Mouse (Mus musculus): ENCODE measurements at regions not wholly inside any gene's neighbourhood (a gene's known extent, or its start where the extent isn't known, plus 50 kb on each side); places are given as distances from the start of the nearest gene placed in this dataset.
A peak's percentile ranks its signal among the peaks of the same experiment; 100 is the strongest.

DNA sequence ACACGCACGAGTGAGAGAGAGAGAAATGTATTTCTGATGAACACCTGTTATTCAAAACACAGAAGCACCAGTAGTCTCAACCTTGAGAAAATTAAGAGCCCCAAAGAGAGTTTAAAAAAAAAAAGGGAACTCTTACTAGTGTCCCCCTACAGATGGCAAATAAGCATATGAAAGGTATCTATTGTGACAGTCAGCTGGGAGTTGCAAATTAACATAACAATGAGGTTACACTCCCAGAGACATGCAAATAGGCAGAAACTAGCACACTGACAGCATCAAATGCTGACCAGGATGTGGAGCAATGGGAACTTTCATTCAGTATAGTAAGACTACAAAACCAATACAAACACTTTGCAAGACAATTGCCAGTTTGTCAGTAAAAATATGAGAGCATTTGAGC lies 619.1 kb upstream of the Zeb2 start:
- DNase-seq, result no peak

DNA sequence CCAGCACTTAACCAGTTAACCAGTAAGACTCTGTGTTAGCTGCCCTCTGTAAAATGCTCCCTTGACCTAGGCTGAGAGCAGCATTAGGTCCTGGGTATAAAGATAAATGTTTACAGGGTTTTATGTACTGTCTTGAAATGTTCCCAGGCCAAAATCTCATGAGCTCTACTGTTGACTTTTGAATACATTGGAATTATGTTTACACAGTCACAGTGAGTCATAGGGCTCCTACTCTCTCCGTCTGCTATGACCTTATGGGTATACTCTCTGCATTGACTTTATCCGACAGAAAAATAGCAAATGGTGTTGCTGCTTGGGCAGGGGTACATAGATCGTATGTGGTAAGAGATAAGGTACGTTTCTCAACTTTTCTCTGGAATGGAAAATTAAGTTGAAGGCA lies 596.8 kb upstream of the Zeb2 start:
- no peak for DNase-seq

DNA sequence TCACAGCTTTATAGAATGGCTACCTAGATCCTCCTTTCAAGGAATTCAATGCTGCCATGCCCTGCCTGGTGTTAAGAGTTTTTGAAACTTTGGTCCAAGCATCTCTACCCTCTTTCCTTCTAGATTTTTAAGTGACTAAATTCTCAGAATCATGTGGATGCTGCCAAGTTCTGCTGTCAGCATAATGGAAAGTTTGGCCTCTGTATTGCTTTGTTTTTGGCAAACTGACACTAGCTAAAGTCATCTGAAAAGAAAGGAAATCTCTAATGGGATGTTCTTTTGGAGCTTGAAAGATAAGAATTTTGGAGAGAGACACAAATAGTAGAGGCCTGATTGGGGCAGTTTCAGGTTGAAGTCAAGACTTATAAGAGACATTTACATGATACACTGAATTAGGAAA lies 589.8 kb upstream of the Zeb2 start:
- no peak for DNase-seq

- DNase-seq, result peak in 1 of 2 experiments; percentile 3
These were observed 585.3 kb upstream of the Zeb2 start for GRCm38 (mm10) chr2:45702511-45702910.

GRCm38 (mm10) chr2:45700578-45700977 lies 583.4 kb upstream of the Zeb2 start:
- DNase-seq, result no peak

DNA sequence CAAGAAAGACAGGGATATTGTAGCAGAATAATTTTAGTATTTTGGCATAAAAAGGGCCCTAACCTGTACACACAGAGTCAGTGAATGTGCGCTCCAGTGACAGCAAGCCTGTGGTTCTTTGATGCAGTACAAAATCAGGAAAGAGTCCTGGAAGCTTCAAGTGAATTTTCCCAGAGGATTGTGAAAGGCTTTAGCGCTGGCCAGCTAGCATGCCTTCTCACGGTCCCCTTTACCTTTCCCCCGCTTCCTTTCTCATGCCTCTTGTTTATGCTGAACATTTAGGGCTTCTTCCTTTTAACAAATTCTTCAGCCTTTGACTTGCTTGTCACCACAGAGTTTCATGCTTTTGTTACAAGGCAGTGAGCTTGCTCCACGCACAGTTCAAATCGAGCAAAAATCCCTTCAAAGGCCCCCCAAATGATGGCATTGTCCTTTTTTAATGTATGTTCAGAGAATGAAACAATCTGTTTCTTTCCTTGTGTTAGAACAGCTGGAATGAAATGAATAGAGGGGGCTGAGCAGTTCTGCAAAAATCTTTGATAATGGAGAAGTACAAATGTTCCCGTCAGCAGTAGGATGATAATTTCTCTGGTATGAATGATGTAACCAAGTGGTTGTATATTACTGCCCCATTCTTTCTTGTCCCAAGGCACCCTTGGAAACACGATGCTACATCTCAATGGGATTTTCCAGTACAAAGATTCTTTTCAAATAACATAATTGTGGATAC lies 576.3 kb upstream of the Zeb2 start:
- no peak for DNase-seq

DNA sequence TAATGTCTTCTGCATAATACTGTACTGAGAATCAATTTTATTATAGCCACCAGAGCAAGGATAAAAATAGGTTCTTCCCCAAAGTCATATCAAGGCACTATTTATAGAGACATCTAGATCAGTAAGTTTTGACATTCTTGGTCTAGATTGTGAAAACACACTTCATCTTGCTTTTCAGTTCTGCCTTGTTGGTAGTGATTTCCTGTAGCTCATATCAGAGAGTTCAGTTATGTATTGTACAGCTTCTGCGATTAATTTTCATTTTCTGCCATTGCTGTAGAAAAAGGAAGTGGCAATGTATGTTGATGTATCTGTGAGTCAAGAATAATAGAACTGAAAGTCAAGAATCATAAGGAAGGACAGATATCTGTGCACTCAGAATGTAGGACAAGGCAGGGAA lies 575.6 kb upstream of the Zeb2 start:
- no peak for DNase-seq

GRCm38 (mm10) chr2:45688996-45689395 lies 571.8 kb upstream of the Zeb2 start:
- no peak for DNase-seq

GRCm38 (mm10) chr2:45681251-45681650 lies 564.1 kb upstream of the Zeb2 start:
- no peak for DNase-seq

DNA sequence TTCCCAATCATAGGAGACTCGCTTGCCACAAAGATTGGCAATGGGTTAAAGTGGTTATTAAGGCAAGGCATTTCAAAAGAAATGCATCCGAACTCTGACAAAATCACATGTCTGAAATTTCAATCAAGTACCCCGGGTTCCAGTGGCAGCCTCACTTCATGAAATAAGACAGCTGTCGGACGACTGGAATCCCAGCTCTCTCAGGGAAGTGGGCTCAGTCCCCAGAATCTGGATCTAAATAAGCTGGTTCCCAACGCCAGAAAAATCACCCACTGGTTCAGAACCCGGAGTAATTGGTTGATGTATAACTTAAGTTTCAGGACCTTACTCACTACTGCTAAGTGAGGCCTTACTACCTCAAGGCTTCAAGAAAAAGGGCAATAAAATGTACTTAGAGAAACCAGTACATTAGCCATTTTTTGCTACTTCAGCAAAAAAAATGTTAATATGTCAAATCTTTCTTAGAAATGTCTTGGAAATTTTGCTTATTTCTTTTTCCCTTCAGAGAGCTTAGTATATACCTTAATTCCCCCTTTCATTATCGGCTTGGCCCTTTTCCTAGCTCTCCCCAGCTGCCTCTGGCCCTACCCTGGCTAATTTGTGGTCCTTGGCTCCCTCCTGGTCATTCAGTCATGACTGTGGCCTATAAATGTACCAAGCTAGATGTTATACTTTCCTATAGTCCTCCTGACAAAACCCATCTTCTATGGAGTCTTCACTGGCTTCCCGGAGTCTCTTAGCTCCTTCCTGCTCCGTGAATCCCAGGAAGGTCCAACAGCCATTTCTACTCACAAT lies 562.1 kb upstream of the Zeb2 start:
- peak in 1 of 2 experiments; percentile 9 for DNase-seq

GRCm38 (mm10) chr2:45678685-45679084 lies 561.5 kb upstream of the Zeb2 start:
- DNase-seq, result peak in 1 of 2 experiments; percentile 17

- DNase-seq, result no peak
These were observed 558.6 kb upstream of the Zeb2 start for GRCm38 (mm10) chr2:45675776-45676175.

DNA sequence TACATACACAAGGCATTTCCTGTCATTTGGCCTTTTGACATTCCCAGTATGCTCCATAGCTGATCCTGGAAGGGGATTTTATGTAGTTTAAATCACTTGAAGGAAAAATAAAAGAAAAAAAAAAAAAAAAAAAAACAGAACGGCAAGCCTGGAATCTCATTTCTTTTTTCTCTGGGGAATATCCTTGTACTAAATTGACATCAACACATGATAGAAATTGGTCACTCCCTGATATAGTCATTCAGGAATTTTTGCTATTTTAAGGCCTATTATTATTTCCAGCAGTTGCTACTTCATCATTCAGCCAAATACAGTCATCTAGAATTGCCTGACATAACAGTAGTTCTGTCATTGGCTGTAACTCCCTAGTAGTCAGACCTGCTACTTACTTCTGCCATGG lies 538.8 kb upstream of the Zeb2 start:
- no peak for DNase-seq

DNA sequence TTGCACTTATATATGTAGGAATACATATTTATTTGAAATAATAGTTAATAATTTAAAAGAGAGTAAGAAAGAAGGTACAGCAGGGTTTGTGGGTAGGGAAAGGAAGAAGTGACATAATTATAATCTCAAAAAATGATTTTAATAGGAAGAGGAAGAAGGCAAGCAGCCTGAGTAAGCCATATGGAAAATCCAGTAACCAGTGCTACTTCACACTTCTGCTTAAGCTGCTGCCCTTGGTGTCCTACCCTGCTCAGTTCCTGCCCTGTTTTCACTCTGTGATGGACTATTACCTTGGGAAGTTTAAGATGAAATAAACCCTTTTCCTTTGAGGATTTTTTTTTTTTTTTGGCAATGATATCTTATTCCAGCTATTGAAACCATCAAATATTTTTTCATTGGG lies 537.5 kb upstream of the Zeb2 start:
- no peak for DNase-seq

DNA sequence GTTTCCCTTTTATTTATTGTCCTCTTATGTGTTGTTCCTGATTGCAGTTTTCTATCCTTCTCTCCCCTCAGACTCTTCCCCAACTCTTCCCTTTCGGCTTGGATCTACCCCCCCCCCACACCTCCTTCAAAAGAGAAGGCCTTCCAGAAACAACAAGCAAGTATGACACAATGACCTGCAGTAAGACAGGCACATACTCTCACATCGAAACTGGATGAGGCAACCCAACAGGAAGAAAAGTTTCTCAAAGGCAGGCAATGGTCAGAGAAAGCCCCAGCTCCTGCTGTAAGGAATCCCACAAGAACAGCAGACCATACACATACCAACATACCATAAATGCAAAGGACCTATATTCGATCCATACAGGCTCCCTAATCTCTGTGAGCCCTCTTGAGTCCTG lies 535.8 kb upstream of the Zeb2 start:
- no peak for DNase-seq

DNA sequence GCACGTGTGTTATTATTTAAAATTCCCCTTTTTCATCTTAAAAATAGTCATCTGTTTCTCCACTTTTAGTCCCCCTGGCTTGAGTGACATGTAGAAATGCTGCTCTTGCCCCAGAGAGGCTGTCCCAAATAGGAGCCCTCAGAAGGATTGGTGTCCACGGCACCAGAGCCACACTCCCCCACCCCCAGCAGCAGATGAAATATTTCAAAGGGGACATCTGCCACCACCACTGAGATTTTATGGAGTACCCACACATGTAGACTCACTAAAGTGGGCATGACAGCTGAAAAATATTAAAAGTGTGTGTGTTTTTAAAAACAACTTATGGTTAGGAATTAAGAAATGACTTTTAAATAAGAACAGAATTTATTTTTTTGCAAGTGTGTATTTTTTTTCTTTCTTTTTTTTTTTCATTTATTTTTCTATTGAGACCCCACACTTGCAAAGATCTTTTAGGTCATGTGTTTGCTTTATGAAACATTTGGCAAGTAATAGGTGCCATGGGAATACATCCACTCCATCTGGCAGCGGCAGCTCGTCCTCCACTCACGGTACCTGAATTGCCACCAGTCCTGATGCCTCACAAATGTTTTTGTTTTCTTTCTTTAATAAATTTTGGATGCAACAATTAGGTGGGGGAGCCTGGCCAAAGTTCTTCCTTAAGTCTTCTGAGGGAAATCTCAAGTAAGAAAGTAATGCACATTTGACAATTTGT lies 533.2 kb upstream of the Zeb2 start:
- DNase-seq, result no peak

GRCm38 (mm10) chr2:45647846-45648245 lies 530.7 kb upstream of the Zeb2 start:
- DNase-seq, result no peak

- no peak for DNase-seq
These were observed 512.9 kb upstream of the Zeb2 start for GRCm38 (mm10) chr2:45630081-45630480.

DNA sequence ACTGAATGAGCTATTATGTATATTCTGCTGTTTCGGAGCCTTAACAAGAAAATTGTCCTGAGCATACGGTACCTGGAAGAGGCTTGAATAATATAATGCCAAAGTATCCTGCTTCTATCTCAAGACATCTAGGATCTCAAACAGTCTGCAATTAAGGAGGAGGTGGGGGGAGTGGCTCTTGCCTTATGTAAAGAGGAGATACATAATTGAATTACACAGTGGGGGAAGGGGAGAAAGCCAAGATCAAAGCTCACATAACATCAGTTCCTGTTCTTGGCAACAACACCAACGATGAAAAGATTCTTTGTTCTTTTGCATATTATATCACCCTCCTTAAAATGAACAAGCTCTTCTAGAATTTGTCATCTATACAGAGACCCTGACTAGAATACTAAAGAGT lies 512.4 kb upstream of the Zeb2 start:
- DNase-seq, result no peak

DNA sequence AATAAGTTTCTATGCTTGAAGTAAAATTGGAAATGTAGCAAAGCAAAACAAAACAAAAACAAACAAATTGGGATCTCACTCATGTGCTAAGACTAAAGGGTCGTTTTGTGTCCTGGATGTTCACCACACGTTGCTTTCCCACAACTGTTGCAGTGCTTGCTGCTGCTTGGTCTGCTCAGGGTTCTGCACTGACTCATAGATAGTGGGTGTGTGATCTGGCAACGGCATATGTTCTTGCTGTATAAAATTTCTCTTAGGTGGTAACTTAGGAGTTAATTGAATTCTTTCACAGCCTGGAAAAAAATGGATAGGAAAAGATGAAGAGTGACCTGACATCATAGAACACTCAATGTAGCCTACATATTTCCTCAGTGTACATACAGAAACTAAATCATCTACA lies 505.9 kb upstream of the Zeb2 start:
- DNase-seq, result no peak

- no peak for DNase-seq
These were observed 491.7 kb upstream of the Zeb2 start for GRCm38 (mm10) chr2:45608926-45609325.

DNA sequence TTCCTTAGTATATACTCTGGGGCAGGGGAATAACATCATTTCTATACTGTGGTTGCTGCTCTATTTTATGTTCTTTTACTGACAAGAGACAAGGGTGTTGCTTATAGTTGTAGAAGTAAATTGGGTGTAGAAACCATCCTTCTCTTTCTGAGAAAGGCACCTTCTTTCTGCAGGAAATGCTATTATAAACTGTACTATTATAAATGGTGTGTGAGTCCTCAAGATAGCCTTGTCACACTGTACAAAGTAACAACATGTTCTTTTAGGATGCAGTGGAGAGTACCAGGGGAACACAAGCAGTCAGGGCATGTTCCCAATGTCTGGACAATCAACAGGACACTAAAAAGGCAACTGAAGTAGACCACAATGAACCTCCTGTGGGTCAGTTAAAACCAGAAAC lies 490.2 kb upstream of the Zeb2 start:
- no peak for DNase-seq

- DNase-seq, result no peak
These were observed 484.2 kb upstream of the Zeb2 start for GRCm38 (mm10) chr2:45601332-45601900.

Measured in kidney, postnatal 4 days (tissue).